In the genomic region with DNA sequence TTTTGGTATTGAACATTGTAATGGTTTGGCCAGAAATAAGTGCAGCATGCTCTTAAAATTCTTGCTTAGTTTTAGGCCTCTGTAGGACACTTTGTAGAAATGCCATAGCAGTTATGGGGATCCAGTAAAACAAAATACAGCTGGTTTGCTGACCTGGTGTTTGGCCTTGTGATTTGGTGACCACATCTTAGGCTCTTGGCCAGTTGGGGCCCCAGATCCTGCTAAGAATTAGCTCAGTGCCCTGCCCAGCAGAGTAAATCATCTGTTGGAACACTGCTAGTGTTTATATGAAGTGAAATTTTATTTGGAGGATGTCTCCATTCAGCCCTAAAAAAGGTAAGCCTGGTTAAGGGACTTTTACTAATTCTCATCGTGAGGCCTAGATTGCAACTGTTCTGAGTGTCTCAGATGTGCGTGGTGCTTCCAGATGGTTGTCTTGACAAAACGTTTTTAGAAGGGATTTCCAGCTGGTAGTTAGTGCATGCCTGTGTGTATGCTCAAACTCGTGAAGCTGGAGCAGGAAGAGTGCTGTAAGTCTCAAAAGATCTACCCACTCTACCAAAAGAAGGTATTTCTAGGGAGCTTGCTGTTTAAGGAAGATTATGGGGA, we compare ENCODE assay signal across 8 mouse cellular contexts. TPM values are rescaled to one million over a fixed set of nuclear protein-coding genes. Genes with fewer than 3 reads are reported as not detected.
DNase-seq lines count a peak whose midpoint lies in the region; ATAC-seq and TF ChIP-seq lines count a peak whose summit lies in the region.

No protein-coding gene starts in this region.

- peaks cover 16 to 19% of the 10 kb centered on the region in 2 experiments for H3K4me1 ChIP-seq in liver, embryonic 14.5 days (replicated peaks; ENCODE audit: control insufficient read depth in 2 of 2, insufficient read depth in 2 of 2, low read length in 1 of 2)
- H3K4me1 ChIP-seq in olfactory bulb, adult 2 months (ENCODE audit: control insufficient read depth, insufficient read depth, low read length), result peaks cover 7% of the 10 kb centered on the region

- no peak for ATAC-seq in liver, embryonic 14.5 days (ENCODE audit: insufficient read depth)

- 12% methylated on average over 4 of the region's 4 CpGs for WGBS in liver, embryonic 14.5 days (ENCODE audit: insufficient replicate concordance)
- WGBS in olfactory bulb, adult 2 months, result 5% methylated on average over 4 of the region's 4 CpGs

- peak; percentile 29 for DNase-seq in embryo, embryonic 10.5 days (ENCODE audit: low spot score)
- no peak for DNase-seq in embryo, embryonic 11 days
- DNase-seq in adipocyte (ENCODE audit: low spot score), result peak; percentile 87
- DNase-seq in gastrocnemius, postnatal 10 days, result peak; percentile 44
- peak; percentile 58 for DNase-seq in kidney, adult 11 months
- no peak for DNase-seq in liver, embryonic 14.5 days (ENCODE audit: low read depth in 3 of 3, low spot score in 3 of 3)
- no peak for DNase-seq in cerebellum, postnatal 10 days

- no peaks in the 10 kb centered on the region for H3K9me3 ChIP-seq in liver, embryonic 14.5 days (ENCODE audit: control insufficient read depth, low read length)

- peak overlapping the region; percentile 96 for H3K4me2 ChIP-seq in liver, embryonic 14.5 days (ENCODE audit: low read depth)

- H3K27me3 ChIP-seq in liver, embryonic 14.5 days (ENCODE audit: control insufficient read depth, insufficient read depth, low read length), result no peaks in the 10 kb centered on the region

- TF ChIP-seq POLR2A in olfactory bulb, adult 2 months (IDR thresholded peaks at IDR 0.05; ENCODE audit: insufficient read depth, low read depth, low read length), result no peak

- H3K36me3 ChIP-seq in liver, embryonic 14.5 days (replicated peaks; ENCODE audit: control insufficient read depth, insufficient read depth, low read depth), result peaks cover 20% of the 10 kb centered on the region

- no peak for TF ChIP-seq CTCF in liver, embryonic 14.5 days (IDR thresholded peaks at IDR 0.05; ENCODE audit: low read depth)
- no peak for TF ChIP-seq CTCF in olfactory bulb, adult 2 months (IDR thresholded peaks at IDR 0.05; ENCODE audit: insufficient read depth, low read depth, low read length)

- no peak overlapping the region for H3K27ac ChIP-seq in liver, embryonic 14.5 days
- H3K27ac ChIP-seq in olfactory bulb, adult 2 months (ENCODE audit: insufficient read depth, low read depth, low read length), result no peak overlapping the region

- peak overlapping the region; percentile 48 for H3K9ac ChIP-seq in liver, embryonic 14.5 days (replicated peaks)

- no peak for TF ChIP-seq EP300 in liver, embryonic 14.5 days (IDR thresholded peaks at IDR 0.05; ENCODE audit: low read depth)

- peak overlapping the region; percentile 45 to 87 for H3K4me3 ChIP-seq in liver, embryonic 14.5 days (ENCODE audit: insufficient read depth in 1 of 2, low read depth in 2 of 2, low read length in 2 of 2)
- H3K4me3 ChIP-seq in olfactory bulb, adult 2 months (ENCODE audit: insufficient read depth, low read depth, low read length), result peak overlapping the region; percentile 8; the same call in 1 of the 2 replicates

RNA-seq across cellular contexts. Expression of a gene that starts 3.9 kb away (rescaled TPM):
- total RNA-seq in gastrocnemius, postnatal 10 days (2021), result 10 to 100 TPM; 73.2 to 73.7 TPM
- 7.5 and 7.7 TPM in 2 replicates for polyA plus RNA-seq in liver, embryonic 14.5 days (2012; rRNA removed)
- polyA plus RNA-seq in liver, embryonic 14.5 days (2014; fragmentation: Nextera tagmentation; extraction: Ambion mirVana), result 14.2 and 15.1 TPM in 2 replicates
- polyA plus RNA-seq in olfactory bulb, adult 2 months (2012; ENCODE audit: insufficient read depth, insufficient read length, low replicate concordance, missing spikeins), result not detected in 2 replicates

Comparison
In these comparisons a context has a peak if more than half of its experiments do, and no peak if none do; other contexts are left out.
1. DNase-seq: peak in embryo, embryonic 10.5 days (single experiment), adipocyte (single experiment), gastrocnemius, postnatal 10 days (single experiment) and kidney, adult 11 months (single experiment); none in embryo, embryonic 11 days (single experiment), liver, embryonic 14.5 days (0 of 3) and cerebellum, postnatal 10 days (0 of 2).